Mouse (Mus musculus): ENCODE measurements around the gene Atp11b.

The Atp11b gene

DNA sequence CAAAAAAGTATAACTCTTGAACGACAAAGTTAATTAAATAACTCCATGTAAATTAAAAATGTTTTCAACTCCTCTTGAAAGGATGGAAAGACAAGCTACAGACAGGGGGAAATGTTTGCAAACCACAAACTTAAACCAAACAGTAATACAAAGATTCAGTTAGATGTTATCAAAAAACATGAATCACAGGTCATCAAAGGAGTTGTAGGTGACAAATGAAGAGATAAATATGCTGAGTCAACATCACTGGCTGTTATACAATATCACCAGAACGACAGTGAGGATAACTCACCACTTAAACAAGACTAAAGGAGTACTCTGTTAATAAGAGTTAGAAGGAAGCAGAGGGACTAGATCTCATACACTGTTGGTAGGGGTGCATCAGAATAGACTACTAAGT, 48.1 kb downstream of the Atp11b start:
- DNase-seq = no peak

DNA sequence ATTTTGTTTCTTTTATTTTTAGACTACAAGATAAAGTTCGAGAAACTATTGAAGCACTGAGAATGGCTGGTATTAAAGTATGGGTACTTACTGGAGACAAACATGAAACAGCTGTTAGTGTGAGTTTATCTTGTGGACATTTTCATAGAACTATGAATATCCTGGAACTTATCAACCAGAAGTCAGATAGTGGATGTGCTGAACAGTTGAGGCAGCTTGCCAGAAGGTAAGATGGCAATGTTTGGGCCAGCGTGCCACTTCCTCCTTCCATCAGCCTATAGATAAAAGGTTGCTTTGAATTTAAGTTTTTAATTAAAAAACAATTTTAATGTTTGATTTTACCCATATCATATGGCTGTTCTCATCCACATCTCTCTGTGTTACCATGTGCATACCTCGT, 66.0 kb downstream of the Atp11b start:
- no peak for DNase-seq

- no peak for DNase-seq
Observed at GRCm38 (mm10) chr3:35822036-35822435, 68.1 kb downstream of the Atp11b start.

- DNase-seq = no peak
Observed at GRCm38 (mm10) chr3:35849326-35849725, 95.4 kb downstream of the Atp11b start.

- peak; percentile 26 for DNase-seq
Observed at GRCm38 (mm10) chr3:35883267-35883666, 129.4 kb downstream of the Atp11b start.

DNA sequence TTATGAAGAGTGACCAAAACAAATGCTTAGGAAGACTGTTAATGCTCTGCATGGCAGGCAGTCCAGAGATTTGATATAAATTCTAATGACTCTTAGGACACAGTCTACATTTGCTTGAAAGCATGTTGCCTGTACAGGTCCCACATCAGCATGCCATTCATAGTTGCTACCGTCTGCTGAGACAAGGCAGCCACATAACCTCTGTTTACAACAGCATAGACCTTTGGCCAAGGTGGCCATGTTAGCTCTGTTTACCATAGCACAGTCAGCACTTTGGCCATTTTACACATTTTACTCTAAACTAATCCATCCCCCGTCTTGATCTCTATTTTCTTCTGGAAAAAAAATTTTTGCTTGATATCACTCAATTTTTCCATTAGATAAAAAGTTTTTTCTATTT, 135.6 kb downstream of the Atp11b start:
- no peak for DNase-seq

GRCm38 (mm10) chr3:35891123-35891522, 137.2 kb downstream of the Atp11b start:
- no peak for DNase-seq

DNA sequence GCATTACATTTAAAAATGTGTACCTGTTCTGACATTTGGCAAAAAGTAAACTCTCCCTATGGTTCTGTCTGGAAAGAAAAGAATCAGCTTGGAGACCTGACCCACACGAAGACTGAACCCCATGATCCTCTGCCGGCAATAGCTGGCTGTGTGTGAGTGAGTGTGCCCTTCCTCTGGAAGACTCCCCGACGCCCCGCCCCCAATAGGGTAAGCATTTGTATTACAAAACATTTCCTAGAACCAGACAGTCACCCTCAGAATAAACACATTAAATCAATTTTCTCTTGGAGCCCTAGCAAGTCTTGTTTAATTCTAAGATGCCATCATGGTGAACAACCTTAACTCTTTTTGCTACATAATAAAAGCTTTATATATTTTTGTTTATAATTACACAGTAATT, 139.2 kb downstream of the Atp11b start:
- DNase-seq = no peak

DNA sequence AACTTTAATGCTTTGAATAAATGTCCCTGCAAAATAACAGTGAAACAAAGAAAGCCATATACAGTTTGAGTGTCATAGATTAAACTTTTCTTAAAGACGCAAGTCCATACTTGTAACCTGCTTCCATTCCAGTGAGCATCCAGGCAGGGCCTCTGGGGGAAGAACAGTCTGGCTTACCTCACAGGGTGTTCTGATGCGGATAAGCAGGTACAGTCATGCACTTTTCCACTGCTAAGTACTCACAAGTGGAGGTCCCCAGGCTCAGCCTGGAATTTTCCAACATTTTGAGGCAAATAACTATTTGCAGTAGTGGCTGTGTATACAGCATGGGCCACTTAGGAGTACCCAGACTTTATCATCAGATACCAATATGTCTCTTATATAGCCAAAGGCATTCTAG, 144.0 kb downstream of the Atp11b start:
- no peak for DNase-seq

DNA sequence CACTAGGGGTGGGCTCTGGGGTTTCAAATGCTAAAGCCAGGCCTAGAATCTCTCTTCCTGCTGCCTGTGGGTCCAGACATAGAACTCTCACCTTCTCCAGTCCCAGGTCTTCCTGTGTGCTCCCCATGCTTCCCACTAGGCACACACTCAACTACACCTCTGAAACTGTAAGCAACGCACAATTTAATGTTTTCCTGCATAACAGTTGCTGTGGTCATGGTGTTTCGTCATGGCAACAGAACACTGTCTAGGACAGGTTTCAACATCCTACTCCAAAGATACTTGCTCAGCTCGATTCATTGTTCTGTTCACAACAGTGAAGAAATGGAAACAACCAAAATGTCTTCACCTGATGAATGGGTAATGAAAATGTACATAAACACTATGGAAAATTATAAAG, 145.2 kb downstream of the Atp11b start:
- no peak for DNase-seq

- DNase-seq = no peak
Observed at GRCm38 (mm10) chr3:35900555-35901204, 146.8 kb downstream of the Atp11b start.
